Mouse (Mus musculus) gastrocnemius, postnatal 4 days (tissue): ENCODE results near the gene Arl13b. TPM values are rescaled to one million over a fixed set of nuclear protein-coding genes. Genes with fewer than 3 reads are reported as not detected.

Source experiments
- microRNA-seq: library from miRNA; unstranded; fragments of <30 nt; microRNA quantifications from one replicate; pipeline ENCODE4 v1.2.0, GENCODE M21; 2021
- total RNA-seq, 2 experiments: library from RNA; stranded (reverse); gene quantifications; 2 replicates each; pipeline ENCODE4 v1.2.3; 2021

Gene Arl13b
- total RNA-seq, 2 experiments from 2014 or later = 13.1 to 14.1 TPM

Small RNAs within 50 kb of the gene (microRNA-seq; reads per million reads assigned to microRNA genes)
- not detected for gene Gm25986

Other genes with a start within 250 kb of the Arl13b start
- 10 to 100 TPM in 1 of 2 experiments, 1 to 10 TPM in 1; 9.1 to 12.4 TPM for gene Nsun3, start 60.2 kb downstream of the Arl13b start, total RNA-seq
- gene Stx19, start 32.4 kb downstream of the Arl13b start, total RNA-seq = not detected
- gene Pros1, start 7.3 kb upstream of the Arl13b start, total RNA-seq = 10 to 100 TPM; 29.9 to 35.4 TPM